Mouse (Mus musculus) kidney, postnatal 36 days (tissue): ENCODE results near the gene Tbx1.

Experiments used
- DNase-seq, 2 experiments: peaks; one replicate each; pipeline ENCODE4 v3.0.0; 2021 to 2022; ENCODE audit warnings: mixed read lengths in 2 of 2

Gene Tbx1

DNA sequence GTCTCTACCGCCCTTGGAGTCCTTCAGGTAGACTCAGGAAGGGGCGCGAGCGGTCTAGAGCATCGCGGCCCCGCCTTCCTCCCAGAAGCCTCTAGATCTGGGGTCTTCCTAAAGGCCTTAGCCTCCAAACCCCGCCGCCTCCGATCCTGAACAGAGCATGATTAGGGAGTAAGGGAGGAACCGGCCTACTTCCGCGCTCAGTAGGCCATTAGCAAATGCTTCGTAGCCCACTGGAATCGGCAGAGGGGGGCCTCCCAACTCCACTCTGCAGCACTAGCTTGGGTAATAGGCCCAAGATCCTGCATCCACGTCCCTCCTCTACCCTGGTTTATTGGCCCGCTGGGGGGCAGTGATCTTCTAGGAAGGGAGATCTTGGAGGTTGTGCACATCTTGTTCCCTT is 31.5 kb upstream of the Tbx1 start, which contains the start of gene Gp1bb:
TSS of gene Gp1bb (minus strand) at position 385 of the 400 bp plus-strand sequence.
- DNase-seq: no peak

DNA sequence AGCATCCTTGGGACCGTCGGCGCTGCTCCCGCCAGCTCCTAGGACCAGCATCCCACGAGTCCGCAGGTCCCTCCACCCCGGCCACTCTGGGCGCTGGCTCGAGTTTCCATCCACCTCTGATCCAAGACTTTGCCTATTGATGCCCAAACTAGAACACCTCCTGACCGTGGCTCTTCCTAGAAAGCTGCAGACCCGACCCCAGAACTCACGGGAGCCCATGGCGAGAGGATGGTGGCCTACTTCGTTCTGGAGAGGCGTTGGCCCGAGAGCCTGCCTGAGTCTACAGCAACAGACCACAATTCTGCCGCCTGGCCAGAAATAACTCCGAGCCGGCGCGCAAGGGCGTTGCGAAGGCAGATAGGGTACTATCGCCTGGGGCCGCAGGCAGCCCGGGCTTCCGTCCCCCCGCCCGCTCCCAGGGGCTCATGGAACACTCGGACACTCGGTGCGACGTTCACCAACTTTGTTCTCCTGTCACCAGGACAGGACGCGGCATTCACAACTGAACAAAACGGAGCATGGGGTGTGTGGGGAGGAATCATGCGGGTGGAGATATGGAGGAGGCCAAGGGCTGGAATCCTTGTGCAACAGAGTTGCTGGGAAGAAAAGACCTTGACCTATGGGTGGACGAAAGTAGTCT is 31.0 kb upstream of the Tbx1 start:
- no peak for DNase-seq

GRCm38 (mm10) chr16:18620601-18621361 is 30.3 kb upstream of the Tbx1 start:
- peak; percentile 8 to 40 for DNase-seq

DNA sequence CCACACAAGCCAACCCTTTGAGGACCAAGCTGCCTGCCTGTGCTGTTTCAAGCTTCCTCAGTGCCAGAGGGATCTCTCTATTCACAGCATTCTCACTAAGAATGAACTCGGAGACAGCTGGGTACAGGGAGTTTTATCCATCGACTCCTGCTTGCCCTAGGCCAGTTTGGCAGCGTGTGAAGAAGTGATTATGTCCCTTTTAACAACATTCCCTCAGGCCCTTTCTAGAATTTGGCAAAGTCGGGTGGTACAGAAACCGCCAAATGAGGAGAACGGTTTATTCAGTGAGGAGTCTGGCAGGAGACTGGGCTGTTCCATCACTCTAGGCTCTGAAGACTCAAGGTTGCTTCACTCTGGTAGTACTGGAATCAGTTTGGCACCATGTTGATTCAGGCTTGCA is 29.7 kb upstream of the Tbx1 start:
- DNase-seq: no peak

DNA sequence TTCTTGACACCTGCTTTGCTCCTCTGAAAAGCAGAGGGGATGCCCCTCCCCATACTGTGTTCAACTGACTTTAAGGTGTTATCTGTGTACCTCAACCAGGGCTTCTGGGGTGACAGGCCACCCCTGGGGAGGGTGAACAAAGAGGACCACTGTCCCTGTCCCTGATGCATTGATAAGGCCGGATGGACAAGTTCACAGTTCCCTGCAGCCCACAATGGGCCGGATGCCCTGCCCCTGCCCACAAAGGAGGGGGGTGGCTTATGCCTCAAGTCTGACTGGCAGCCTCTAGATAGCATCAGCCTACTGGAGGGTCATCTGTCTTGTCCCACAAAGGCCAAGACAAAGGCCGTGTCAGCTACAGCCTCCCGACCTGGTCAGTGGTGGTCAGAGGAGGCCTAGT is 28.6 kb upstream of the Tbx1 start:
- DNase-seq: no peak

DNA sequence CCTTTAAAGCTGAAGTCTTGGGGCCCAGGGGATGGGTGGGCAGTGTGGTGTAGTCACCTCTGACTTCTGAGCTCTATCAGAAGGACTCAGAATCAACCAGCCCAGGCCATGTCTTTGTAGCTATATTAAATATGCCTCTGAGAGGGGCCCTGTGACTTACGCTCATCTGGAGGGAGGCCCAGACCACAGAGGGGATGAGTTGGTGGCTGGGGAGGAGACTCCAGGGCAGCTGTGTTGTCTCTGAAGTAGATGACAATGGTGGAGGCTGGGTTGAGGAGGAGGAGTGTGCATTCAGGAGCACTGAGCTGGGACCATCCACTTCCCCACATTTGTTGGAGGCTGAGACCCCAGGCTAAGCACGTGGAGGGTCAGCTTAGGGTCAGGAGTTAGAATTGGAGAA is 27.8 kb upstream of the Tbx1 start:
- DNase-seq: no peak

GRCm38 (mm10) chr16:18617370-18618065 is 27.0 kb upstream of the Tbx1 start:
- peak; percentile 81 to 93 for DNase-seq

GRCm38 (mm10) chr16:18613301-18613700 is 22.8 kb upstream of the Tbx1 start:
- DNase-seq: no peak

GRCm38 (mm10) chr16:18611752-18612151 is 21.3 kb upstream of the Tbx1 start:
- no peak for DNase-seq

DNA sequence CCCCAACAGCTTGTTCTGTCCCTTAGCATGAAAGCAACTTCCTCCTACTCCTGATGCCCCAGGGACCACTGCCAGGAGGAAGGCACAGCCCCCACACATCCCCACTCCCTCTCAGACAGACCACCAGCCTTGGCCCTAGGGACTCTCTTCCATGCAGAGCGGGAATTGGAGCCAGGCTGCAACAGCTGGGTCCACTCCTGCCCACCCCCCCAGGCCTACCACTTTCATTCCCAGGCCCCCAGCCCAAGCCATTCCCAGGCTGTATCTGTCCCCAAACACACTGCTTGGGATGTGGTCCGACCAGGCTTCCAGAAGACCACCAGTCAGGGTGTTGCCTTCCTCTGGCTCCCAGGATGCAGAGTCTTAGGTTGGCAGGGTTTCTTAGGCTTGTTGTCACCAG is 18.6 kb upstream of the Tbx1 start:
- DNase-seq: no peak

GRCm38 (mm10) chr16:18608226-18608625 is 17.8 kb upstream of the Tbx1 start:
- peak in 1 of 2 experiments; percentile 42 for DNase-seq

GRCm38 (mm10) chr16:18605705-18606104 is 15.2 kb upstream of the Tbx1 start:
- DNase-seq: no peak

GRCm38 (mm10) chr16:18604267-18604701 is 13.8 kb upstream of the Tbx1 start:
- peak; percentile 54 to 68 for DNase-seq

DNA sequence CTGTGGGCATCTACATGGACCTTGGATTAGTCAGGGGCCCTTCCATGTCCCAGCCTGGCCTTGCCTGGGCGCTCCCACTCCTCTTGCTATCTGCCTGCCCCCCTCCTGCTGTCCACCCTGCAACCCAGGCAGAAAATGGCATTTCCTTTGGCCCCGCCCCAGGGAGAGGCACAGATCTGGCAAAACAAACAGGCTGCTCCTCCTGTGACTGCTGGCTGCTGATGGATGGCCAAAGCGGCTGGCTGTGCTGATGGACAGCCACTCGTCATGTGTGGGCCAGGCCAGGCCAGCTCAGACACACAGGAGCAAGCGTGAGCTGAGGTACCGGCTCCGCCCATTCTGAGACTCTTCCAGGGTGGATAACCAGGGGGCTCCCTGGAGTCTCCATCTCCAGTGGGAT is 11.0 kb upstream of the Tbx1 start:
- no peak for DNase-seq

DNA sequence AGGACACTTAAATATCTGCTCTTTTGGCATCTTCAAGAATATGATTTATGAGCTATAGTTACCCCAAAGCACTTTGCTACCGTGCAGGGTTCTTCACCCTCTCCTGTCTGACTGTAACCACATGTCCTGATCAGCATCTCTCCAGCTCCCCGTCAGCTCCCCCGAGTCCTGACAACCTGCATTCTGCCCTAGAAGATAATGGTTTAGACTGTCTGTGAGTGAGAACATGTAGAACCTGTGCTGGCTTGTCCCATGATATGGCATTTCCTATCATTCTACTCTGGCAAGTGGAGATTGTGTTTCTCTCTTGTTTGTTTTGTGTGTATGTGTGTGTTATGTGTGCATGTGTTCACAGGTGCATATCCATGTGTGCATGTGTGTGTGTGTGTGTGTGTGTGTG is 7.5 kb upstream of the Tbx1 start:
- no peak for DNase-seq

DNA sequence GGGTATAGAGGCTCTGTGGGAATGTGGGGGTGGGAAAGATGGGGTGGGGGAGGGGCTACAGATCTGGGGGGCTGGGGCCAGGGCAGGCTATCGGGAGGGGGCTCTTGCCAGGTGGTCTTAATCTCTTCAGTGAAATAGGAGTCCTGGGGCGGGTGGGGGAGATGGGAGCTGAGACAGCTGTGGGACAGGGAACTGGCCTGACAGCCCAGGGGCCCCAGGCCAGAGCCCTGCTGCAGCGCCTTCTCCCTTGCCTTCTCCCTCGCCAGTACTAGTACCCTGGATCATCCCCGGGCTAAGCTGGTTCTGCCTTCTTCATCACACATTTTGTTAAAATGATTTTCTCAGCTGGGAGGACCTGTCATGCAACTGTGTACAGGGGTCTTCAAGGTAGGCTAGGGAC is 5.8 kb upstream of the Tbx1 start:
- DNase-seq: no peak

GRCm38 (mm10) chr16:18593930-18594329 is 3.5 kb upstream of the Tbx1 start:
- no peak for DNase-seq

DNA sequence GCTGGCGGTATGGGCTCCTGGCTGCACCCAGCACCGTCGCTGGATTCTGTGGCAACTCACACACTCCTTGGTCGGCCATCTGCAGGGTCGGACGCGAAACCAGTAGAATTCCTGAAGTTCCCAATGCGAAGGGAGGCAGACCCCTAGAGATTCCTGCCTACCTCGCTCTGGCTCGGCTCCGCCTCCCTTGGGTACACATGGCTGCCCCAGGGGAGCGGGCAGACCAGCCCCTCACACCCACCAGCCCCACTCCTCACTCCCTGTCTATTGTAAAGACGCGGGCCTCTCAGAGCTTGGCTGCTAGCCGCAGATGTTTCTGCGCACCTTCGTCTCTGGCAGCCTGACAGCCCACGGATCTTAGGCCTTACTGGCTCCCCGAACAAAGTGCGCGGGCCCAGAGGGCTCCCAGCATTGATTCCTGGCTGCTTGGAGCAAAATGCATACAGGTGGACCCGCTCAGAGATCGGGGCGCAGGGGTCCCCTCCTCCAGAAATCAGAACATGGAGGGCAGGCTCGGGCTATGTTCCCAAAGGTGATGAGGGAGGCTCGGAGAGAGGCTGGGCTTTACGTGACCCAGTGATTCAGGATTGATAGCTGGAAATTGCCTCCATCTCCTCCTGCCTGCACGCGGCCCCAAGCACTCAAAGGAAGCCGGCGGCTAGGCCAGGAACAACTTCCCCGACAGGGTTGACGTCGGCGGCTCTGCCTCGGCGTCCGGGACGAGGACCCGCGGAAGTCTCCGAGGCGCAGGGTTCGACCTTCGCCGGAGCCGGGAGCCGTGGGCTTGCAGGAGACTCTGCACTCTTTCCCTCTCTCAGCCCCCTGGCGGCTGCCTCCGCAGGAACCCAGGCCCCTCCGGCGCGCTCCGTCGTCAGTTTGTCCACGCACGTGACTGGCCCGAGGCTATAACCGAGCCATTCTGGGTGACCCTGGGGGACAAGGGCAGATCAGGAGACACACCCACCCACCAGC is 862 bp upstream of the Tbx1 start:
- DNase-seq: peak in 1 of 2 experiments; percentile 34

DNA sequence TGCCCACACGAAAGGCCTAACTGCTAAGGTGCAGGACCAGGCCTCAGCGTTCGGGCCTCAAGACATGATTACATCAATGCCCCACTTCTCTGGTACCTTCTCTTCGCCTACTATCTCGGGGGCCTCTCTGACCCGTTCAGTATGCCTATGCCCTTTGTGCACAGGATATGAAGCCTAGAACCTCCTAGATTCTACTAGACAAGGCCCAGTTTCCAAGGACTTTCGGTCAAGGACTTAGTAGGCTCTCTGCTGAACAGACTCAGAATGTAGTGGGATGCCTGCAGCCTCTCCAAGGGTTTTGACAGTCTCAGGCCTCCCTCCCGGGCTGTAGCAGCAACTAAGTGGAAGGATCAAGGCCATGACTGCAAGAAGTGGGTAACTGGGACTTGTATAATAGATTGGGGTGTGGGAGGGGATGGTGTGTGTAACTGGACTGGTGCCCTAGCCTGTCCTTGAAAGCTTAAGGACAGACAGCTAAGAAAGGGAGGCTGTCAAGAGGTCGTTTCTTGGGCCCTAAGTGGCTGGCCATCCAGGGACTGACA is 1.3 kb downstream of the Tbx1 start:
- no peak for DNase-seq

GRCm38 (mm10) chr16:18588738-18589055 is 1.8 kb downstream of the Tbx1 start:
- no peak for DNase-seq

DNA sequence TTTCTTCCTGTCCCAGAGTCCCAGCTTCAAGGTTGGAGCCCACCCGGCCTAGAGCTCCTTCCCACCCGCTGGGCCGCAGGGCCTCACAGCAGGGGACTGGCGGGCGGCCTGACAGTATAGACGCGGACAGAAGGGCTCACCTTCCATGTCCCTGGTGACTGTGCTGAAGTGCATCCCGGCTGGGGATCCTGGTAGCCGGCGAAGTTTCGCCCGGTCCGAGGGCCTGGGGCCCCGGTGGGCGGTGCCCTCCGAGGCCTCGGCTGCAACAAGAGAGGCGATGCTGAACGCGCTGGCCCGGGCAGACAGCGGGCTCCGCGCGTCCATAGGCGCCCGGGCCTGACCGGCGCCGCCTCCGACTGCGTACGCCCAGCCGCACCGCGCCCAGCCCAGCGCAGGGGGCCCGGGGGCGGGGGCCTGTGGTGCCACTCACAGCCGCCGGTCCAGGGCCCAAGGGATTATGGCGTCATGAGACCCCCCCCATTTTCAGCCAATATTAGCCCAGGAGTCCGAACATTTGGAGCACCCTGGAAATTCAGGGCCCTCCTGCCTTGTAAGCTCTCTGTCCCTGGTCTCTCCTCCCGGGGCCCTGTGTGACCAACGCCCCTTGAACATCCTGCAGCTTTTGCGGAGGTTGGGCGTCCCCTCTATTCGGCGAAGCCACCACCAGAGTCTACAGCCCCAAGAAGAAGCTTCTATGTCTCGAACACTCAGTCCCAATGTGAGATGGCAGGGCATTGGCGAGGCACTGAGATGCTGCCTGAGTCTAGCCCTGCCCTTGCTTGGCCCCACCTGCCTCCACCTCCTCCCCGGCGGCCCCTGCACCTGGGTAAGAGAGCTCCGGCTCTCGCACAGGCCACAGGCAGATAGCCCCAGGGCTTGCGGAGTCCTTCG is 2.4 kb downstream of the Tbx1 start:
- DNase-seq: no peak
